Mouse (Mus musculus) CH12.LX (cell line): ENCODE results near the gene Pth1r.

Source experiments
- CTCF ChIP-seq, 2 experiments: IDR thresholded peaks in 1 of 2; conservative IDR thresholded peaks in 1 of 2; 2 replicates each; pipeline ENCODE4 v1.5.1; 2011 to 2012; ENCODE audit warnings: low read depth in 2 of 2, low read length in 2 of 2, improper control_type of control experiment in 1 of 2, inconsistent platforms in 1 of 2, mild to moderate bottlenecking in 1 of 2, moderate library complexity in 1 of 2
- ELF1 ChIP-seq: IDR thresholded peaks from 2 replicates; pipeline ENCODE4 v1.6.1; 2014; ENCODE audit warnings: low read depth, mild to moderate bottlenecking, inconsistent platforms, low read length, improper control_type of control experiment
- EP300 ChIP-seq: IDR thresholded peaks from 2 replicates; pipeline ENCODE4 v1.6.1; 2011; ENCODE audit warnings: low read length, improper control_type of control experiment
- ETS1 ChIP-seq: conservative IDR thresholded peaks from 2 replicates; pipeline ENCODE4 v1.6.1; 2012; ENCODE audit warnings: low read depth, mild to moderate bottlenecking, inconsistent platforms, low read length, improper control_type of control experiment, moderate library complexity
- JUND ChIP-seq: conservative IDR thresholded peaks from 2 replicates; pipeline ENCODE4 v1.6.1; 2011; ENCODE audit warnings: low read depth, low read length, improper control_type of control experiment
- MAZ ChIP-seq: IDR thresholded peaks from 2 replicates; pipeline ENCODE4 v1.6.1; 2012; ENCODE audit warnings: low read depth, mild to moderate bottlenecking, inconsistent platforms, low read length, improper control_type of control experiment, moderate library complexity
- MEF2A ChIP-seq: IDR thresholded peaks from 2 replicates; pipeline ENCODE4 v1.6.1; 2014; ENCODE audit warnings: low read depth, mild to moderate bottlenecking, inconsistent platforms, low read length, improper control_type of control experiment, borderline replicate concordance
- POLR2A ChIP-seq: IDR thresholded peaks from 2 replicates; pipeline ENCODE4 v1.6.1; 2011; ENCODE audit warnings: low read depth, mild to moderate bottlenecking, improper control_type of control experiment, low read length
- POLR2AphosphoS2 ChIP-seq: IDR thresholded peaks from 2 replicates; pipeline ENCODE4 v1.6.1; 2011; ENCODE audit warnings: low read depth, low read length, improper control_type of control experiment

GRCm38 (mm10) chr9:110685591-110685990, 61.4 kb downstream of the Pth1r start:
- no peak for TF ChIP-seq MEF2A
- TF ChIP-seq POLR2A: no peak
- no peak for TF ChIP-seq EP300
- TF ChIP-seq POLR2AphosphoS2: no peak
- TF ChIP-seq JUND: no peak
- TF ChIP-seq CTCF (conservative IDR thresholded peaks at IDR 0.05 in 1 of 2, IDR thresholded peaks at IDR 0.05 in 1 of 2; ENCODE audit: low read depth in 2 of 2, low read length in 2 of 2): no peak
- TF ChIP-seq MAZ: no peak
- TF ChIP-seq ELF1: no peak
- TF ChIP-seq ETS1: no peak
